Mouse (Mus musculus): ENCODE results near the gene Mettl24. TPM values are rescaled to one million over a fixed set of nuclear protein-coding genes. Genes with fewer than 3 reads are reported as not detected.

The Mettl24 gene
- polyA plus RNA-seq, 1 experiment from 2014 or later: 0.97 TPM

DNA sequence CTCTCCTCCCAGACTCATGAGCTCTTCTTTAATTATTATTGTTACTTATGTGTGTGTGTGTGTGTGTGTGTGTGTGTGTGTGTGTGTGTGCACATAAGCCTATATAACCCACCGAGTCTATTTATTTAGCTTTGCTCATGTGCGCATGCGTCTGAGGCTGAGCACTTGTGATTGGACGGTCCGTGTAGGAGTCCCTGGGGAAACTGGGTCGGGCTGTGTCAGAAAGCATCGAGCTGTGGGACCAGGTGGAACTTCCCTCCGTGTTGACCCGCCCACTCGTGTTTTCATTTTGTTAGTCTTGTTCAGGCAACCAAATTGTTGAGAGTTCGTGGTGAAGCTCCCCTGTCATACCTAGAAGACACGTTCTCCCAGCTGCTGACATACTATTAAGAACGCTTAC, 35.3 kb downstream of the Mettl24 start:
- Histone ChIP-seq H3K4me1 (replicated peaks; ENCODE audit: control insufficient read depth, insufficient read depth, low read length) (no peaks in the 10 kb centered on the region), H3K9ac (ENCODE audit: low read depth, low read length) (no peak overlapping the region), H3K27ac (ENCODE audit: low read depth, low read length) (no peak overlapping the region), H3K9me3 (ENCODE audit: control insufficient read depth, low read length) (no peaks in the 10 kb centered on the region), H3K27me3 (ENCODE audit: control insufficient read depth, insufficient read depth, low read length) (no peaks in the 10 kb centered on the region), H3K4me3 (ENCODE audit: low read depth, low read length) (no peak overlapping the region), H3K4me2 (replicated peaks; ENCODE audit: low read depth, low read length) (no peak overlapping the region), H3K36me3 (ENCODE audit: control insufficient read depth, insufficient read depth, low read length) (no peaks in the 10 kb centered on the region)
- DNase-seq (ENCODE audit: low spot score) (no peak), ATAC-seq (ENCODE audit: low FRiP score) (no peak)
- WGBS: 96% methylated on average over 13 of the region's 13 CpGs

DNA sequence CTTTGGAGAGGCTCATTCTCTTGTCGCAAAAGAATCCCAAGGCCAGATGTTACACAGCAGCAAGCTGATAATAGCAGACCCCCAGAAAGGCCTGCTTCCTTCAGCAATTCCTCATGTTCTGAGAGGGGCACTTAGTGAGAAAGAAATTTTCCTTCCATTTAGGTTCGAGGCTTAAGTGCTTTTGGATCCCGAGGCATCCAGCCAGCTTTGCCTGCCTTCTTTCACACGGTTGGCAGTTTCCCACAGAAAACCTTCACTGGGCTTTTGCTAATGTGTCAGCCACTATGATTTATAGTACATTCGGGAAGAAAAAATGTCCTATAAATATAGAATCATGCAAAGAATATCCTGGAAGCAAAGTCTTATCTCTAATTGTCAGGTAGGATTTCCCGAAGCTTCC, 36.0 kb downstream of the Mettl24 start:
- H3K36me3 ChIP-seq (ENCODE audit: control insufficient read depth, insufficient read depth, low read length): no peaks in the 10 kb centered on the region
- H3K4me2 ChIP-seq (replicated peaks; ENCODE audit: low read depth, low read length): no peak overlapping the region
- H3K27me3 ChIP-seq (ENCODE audit: control insufficient read depth, insufficient read depth, low read length): no peaks in the 10 kb centered on the region
- ATAC-seq (ENCODE audit: low FRiP score) (no peak), DNase-seq (ENCODE audit: low spot score) (no peak)
- H3K4me3 ChIP-seq (ENCODE audit: low read depth, low read length): no peak overlapping the region
- no peaks in the 10 kb centered on the region for H3K9me3 ChIP-seq (ENCODE audit: control insufficient read depth, low read length)
- H3K27ac ChIP-seq (ENCODE audit: low read depth, low read length): no peak overlapping the region
- no peak overlapping the region for H3K9ac ChIP-seq (ENCODE audit: low read depth, low read length)
- H3K4me1 ChIP-seq (replicated peaks; ENCODE audit: control insufficient read depth, insufficient read depth, low read length): 0 out of 2 replicates have a peak, but pooled peaks cover 2% of the 10 kb centered on the region
- 84% methylated on average over 6 of the region's 6 CpGs for WGBS

DNA sequence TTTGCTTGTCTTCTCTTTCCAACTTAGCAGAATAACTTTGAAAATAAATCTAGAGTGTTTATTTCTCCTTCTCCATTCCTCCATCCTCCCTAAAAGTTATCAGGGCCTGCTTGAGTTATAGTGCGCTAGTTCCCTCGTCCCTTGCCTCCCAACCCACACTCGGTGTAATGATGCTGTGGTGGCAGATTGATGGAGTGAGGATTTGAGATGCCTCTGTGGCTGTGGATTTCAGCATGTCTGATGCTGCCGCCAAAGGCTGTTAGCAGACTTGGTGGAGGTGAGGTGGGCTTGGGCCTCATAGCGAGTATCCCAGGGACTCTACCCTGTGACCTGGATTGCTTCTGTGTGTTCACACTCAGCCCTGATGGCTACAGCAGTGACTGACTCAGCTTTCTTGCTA, 37.8 kb downstream of the Mettl24 start:
- Histone ChIP-seq H3K9ac (ENCODE audit: low read depth, low read length) (no peak overlapping the region), H3K4me3 (ENCODE audit: low read depth, low read length) (no peak overlapping the region), H3K4me2 (replicated peaks; ENCODE audit: low read depth, low read length) (no peak overlapping the region), H3K27ac (ENCODE audit: low read depth, low read length) (no peak overlapping the region), H3K9me3 (ENCODE audit: control insufficient read depth, low read length) (no peaks in the 10 kb centered on the region), H3K4me1 (replicated peaks; ENCODE audit: control insufficient read depth, insufficient read depth, low read length) (0 out of 2 replicates have a peak, but pooled peaks cover 2% of the 10 kb centered on the region), H3K36me3 (ENCODE audit: control insufficient read depth, insufficient read depth, low read length) (no peaks in the 10 kb centered on the region), H3K27me3 (ENCODE audit: control insufficient read depth, insufficient read depth, low read length) (no peaks in the 10 kb centered on the region)
- WGBS: 77% methylated on average over 5 of the region's 5 CpGs
- no peak for ATAC-seq (ENCODE audit: low FRiP score)
- no peak for DNase-seq (ENCODE audit: low spot score)

DNA sequence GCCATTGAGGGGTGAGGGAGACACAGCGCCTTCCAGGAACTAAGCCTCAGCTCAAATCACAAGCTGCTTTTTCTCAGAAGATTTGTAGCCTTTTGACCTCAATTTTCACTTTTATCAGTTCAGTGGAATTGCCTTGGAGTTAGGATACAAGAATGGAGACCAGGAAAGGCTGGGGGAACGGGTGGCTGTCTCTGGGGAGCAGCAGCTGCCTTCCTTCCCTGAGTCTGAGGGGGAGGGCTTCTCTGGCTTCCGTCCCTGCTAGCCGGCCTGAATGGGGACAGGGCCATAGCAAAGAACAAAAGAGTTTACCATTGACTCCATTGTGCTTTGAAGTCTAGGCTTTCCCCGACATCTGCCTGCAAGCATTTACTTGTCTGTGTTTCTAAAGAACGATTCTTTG, 41.3 kb downstream of the Mettl24 start:
- H3K9ac ChIP-seq (ENCODE audit: low read depth, low read length): no peak overlapping the region
- peaks cover 8% of the 10 kb centered on the region for H3K4me1 ChIP-seq (replicated peaks; ENCODE audit: control insufficient read depth, insufficient read depth, low read length)
- no peak overlapping the region for H3K4me2 ChIP-seq (replicated peaks; ENCODE audit: low read depth, low read length)
- no peaks in the 10 kb centered on the region for H3K36me3 ChIP-seq (ENCODE audit: control insufficient read depth, insufficient read depth, low read length)
- H3K4me3 ChIP-seq (ENCODE audit: low read depth, low read length): no peak overlapping the region
- no peaks in the 10 kb centered on the region for H3K9me3 ChIP-seq (ENCODE audit: control insufficient read depth, low read length)
- WGBS: 27% methylated on average over 6 of the region's 6 CpGs
- ATAC-seq (ENCODE audit: low FRiP score): no peak
- H3K27me3 ChIP-seq (ENCODE audit: control insufficient read depth, insufficient read depth, low read length): no peaks in the 10 kb centered on the region
- H3K27ac ChIP-seq (ENCODE audit: low read depth, low read length): no peak overlapping the region
- DNase-seq (ENCODE audit: low spot score): peak; percentile 19

GRCm38 (mm10) chr10:40725066-40725465, 42.0 kb downstream of the Mettl24 start:
- 46% methylated on average over 4 of the region's 4 CpGs for WGBS
- no peak overlapping the region for H3K4me3 ChIP-seq (ENCODE audit: low read depth, low read length)
- H3K9ac ChIP-seq (ENCODE audit: low read depth, low read length): no peak overlapping the region
- no peak overlapping the region for H3K27ac ChIP-seq (ENCODE audit: low read depth, low read length)
- no peak overlapping the region for H3K4me2 ChIP-seq (replicated peaks; ENCODE audit: low read depth, low read length)
- H3K4me1 ChIP-seq (replicated peaks; ENCODE audit: control insufficient read depth, insufficient read depth, low read length): peaks cover 8% of the 10 kb centered on the region
- no peaks in the 10 kb centered on the region for H3K27me3 ChIP-seq (ENCODE audit: control insufficient read depth, insufficient read depth, low read length)
- no peaks in the 10 kb centered on the region for H3K9me3 ChIP-seq (ENCODE audit: control insufficient read depth, low read length)
- ATAC-seq (ENCODE audit: low FRiP score): no peak
- DNase-seq (ENCODE audit: low spot score): peak; percentile 19
- H3K36me3 ChIP-seq (ENCODE audit: control insufficient read depth, insufficient read depth, low read length): no peaks in the 10 kb centered on the region

DNA sequence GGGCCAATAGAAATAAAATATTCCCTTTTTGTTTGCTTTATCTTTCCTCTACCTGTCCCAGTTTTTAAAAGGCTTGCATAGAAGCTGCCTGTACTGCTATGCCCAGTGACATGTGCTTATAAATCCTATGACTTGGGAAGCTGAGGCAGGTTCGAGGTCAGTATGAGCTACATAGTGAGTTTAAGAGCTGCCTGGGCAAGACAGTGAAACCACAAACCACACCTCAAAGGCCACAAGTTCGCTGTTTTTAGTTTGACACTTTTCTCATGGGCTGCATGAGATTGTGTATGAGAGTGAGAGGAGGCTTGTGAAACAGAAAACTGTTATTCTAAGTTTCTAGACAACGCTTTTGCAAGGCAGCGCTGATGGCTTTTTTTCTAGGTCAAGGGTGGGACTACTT, 42.4 kb downstream of the Mettl24 start:
- Histone ChIP-seq H3K27me3 (ENCODE audit: control insufficient read depth, insufficient read depth, low read length) (no peaks in the 10 kb centered on the region), H3K9ac (ENCODE audit: low read depth, low read length) (no peak overlapping the region), H3K4me3 (ENCODE audit: low read depth, low read length) (no peak overlapping the region), H3K36me3 (ENCODE audit: control insufficient read depth, insufficient read depth, low read length) (no peaks in the 10 kb centered on the region), H3K9me3 (ENCODE audit: control insufficient read depth, low read length) (no peaks in the 10 kb centered on the region), H3K27ac (ENCODE audit: low read depth, low read length) (no peak overlapping the region), H3K4me1 (replicated peaks; ENCODE audit: control insufficient read depth, insufficient read depth, low read length) (peaks cover 8% of the 10 kb centered on the region), H3K4me2 (replicated peaks; ENCODE audit: low read depth, low read length) (no peak overlapping the region)
- ATAC-seq (ENCODE audit: low FRiP score) (no peak), DNase-seq (ENCODE audit: low spot score) (no peak)
- 86% methylated on average over 4 of the region's 4 CpGs for WGBS

DNA sequence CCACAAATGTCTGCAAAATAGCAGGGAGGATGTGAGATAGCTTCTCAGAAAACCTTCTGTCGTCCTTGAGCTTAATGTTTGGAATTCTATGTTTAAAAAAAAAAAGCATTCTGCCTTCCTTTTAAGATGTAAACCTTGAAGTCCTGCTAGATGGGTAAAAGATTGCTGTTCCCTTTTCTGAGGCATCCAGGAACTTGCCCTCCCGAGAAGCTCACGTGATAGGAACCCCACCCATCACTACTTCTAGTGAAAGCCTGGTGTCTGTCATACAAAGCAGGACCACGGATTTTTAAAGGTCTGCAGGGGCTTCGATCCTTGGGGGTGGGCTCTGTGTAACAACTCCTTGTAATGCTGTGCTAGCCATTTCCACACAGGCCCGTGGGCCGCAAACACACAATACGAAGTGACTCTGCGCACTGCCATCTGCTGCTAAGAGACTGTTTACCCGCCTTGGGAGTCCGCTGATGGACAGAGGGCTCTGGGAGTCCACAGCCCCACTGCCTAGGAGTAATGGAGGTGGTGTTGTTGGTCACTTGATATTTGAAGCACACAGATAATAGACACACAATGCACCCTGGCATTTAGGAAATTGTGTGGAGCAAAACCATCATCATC, 43.3 kb downstream of the Mettl24 start:
- 65% methylated on average over 11 of the region's 11 CpGs for WGBS
- H3K4me2 ChIP-seq (replicated peaks; ENCODE audit: low read depth, low read length): no peak overlapping the region
- no peak overlapping the region for H3K27ac ChIP-seq (ENCODE audit: low read depth, low read length)
- no peak overlapping the region for H3K9ac ChIP-seq (ENCODE audit: low read depth, low read length)
- ATAC-seq (ENCODE audit: low FRiP score): no peak
- H3K9me3 ChIP-seq (ENCODE audit: control insufficient read depth, low read length): no peaks in the 10 kb centered on the region
- no peak overlapping the region for H3K4me3 ChIP-seq (ENCODE audit: low read depth, low read length)
- no peaks in the 10 kb centered on the region for H3K36me3 ChIP-seq (ENCODE audit: control insufficient read depth, insufficient read depth, low read length)
- H3K27me3 ChIP-seq (ENCODE audit: control insufficient read depth, insufficient read depth, low read length): no peaks in the 10 kb centered on the region
- H3K4me1 ChIP-seq (replicated peaks; ENCODE audit: control insufficient read depth, insufficient read depth, low read length): peaks cover 8% of the 10 kb centered on the region
- DNase-seq (ENCODE audit: low spot score): no peak

DNA sequence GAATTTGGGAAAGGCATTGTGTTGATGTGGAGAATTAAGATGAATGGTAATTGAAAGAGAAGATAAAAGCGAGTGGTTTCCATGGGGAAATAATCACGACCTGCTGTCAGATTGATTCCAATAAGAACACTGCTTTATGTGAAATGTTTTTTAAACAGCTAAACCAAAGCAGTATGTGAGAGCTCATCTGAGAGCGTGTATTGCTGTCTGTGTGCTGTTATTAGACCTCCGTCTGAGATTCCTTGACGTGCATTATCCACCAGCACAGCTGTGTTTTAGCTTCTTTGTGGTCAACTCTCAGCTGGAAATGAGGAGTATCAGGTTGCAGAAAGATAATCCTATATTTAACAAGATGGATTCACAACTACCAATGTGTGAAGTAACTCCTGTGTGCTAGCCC, 43.9 kb downstream of the Mettl24 start:
- no peaks in the 10 kb centered on the region for H3K27me3 ChIP-seq (ENCODE audit: control insufficient read depth, insufficient read depth, low read length)
- WGBS: 48% methylated on average over 5 of the region's 5 CpGs
- H3K4me1 ChIP-seq (replicated peaks; ENCODE audit: control insufficient read depth, insufficient read depth, low read length): peaks cover 8% of the 10 kb centered on the region
- no peak overlapping the region for H3K4me3 ChIP-seq (ENCODE audit: low read depth, low read length)
- ATAC-seq (ENCODE audit: low FRiP score) (no peak), DNase-seq (ENCODE audit: low spot score) (no peak)
- H3K9me3 ChIP-seq (ENCODE audit: control insufficient read depth, low read length): no peaks in the 10 kb centered on the region
- no peaks in the 10 kb centered on the region for H3K36me3 ChIP-seq (ENCODE audit: control insufficient read depth, insufficient read depth, low read length)
- H3K4me2 ChIP-seq (replicated peaks; ENCODE audit: low read depth, low read length): no peak overlapping the region
- H3K27ac ChIP-seq (ENCODE audit: low read depth, low read length): no peak overlapping the region
- H3K9ac ChIP-seq (ENCODE audit: low read depth, low read length): no peak overlapping the region

- ATAC-seq (ENCODE audit: low FRiP score) (no peak), DNase-seq (ENCODE audit: low spot score) (no peak)
- H3K9ac ChIP-seq (ENCODE audit: low read depth, low read length): no peak overlapping the region
- H3K4me1 ChIP-seq (replicated peaks; ENCODE audit: control insufficient read depth, insufficient read depth, low read length): peaks cover 6% of the 10 kb centered on the region
- H3K27me3 ChIP-seq (ENCODE audit: control insufficient read depth, insufficient read depth, low read length): no peaks in the 10 kb centered on the region
- no peaks in the 10 kb centered on the region for H3K36me3 ChIP-seq (ENCODE audit: control insufficient read depth, insufficient read depth, low read length)
- H3K9me3 ChIP-seq (ENCODE audit: control insufficient read depth, low read length): no peaks in the 10 kb centered on the region
- H3K4me3 ChIP-seq (ENCODE audit: low read depth, low read length): no peak overlapping the region
- H3K4me2 ChIP-seq (replicated peaks; ENCODE audit: low read depth, low read length): no peak overlapping the region
- WGBS: 80% methylated on average over 5 of the region's 5 CpGs
- no peak overlapping the region for H3K27ac ChIP-seq (ENCODE audit: low read depth, low read length)
Observed at GRCm38 (mm10) chr10:40730200-40730599, 47.1 kb downstream of the Mettl24 start.

Data from hindbrain, embryonic 11.5 days (tissue).